Mouse (Mus musculus): Measurements from ENCODE around the gene Dgat2. TPM values are rescaled to one million over a fixed set of nuclear protein-coding genes. Genes with fewer than 3 reads are reported as not detected.
A peak's percentile ranks its signal among the peaks of the same experiment; 100 is the strongest.

The Dgat2 gene
- polyA plus RNA-seq, 1 experiment from 2014 or later, result 21.1 TPM

GRCm38 (mm10) chr7:99106714-99107270 lies 75.7 kb downstream of the Dgat2 start:
- WGBS, result 49% methylated on average over 4 of the region's 4 CpGs
- no peaks in the 10 kb centered on the region for H3K9me3 ChIP-seq (ENCODE audit: control insufficient read depth, low read length)
- no peak overlapping the region for H3K4me3 ChIP-seq (ENCODE audit: low read depth, low read length)
- no peaks in the 10 kb centered on the region for H3K36me3 ChIP-seq (ENCODE audit: control insufficient read depth, insufficient read depth, low read length)
- no peak overlapping the region for H3K9ac ChIP-seq (replicated peaks; ENCODE audit: low read depth, low read length)
- no peaks in the 10 kb centered on the region for H3K27me3 ChIP-seq (ENCODE audit: control insufficient read depth, insufficient read depth, low read length)
- no peak overlapping the region for H3K4me2 ChIP-seq (ENCODE audit: low read depth, low read length)
- H3K4me1 ChIP-seq (ENCODE audit: control insufficient read depth, insufficient read depth, low read length), result peaks cover 7% of the 10 kb centered on the region; the same call in 1 of the 2 replicates
- no peak overlapping the region for H3K27ac ChIP-seq (ENCODE audit: low read depth, low read length)
- ATAC-seq (ENCODE audit: low read depth), result peak; percentile 33; the same call in 1 of the 2 replicates

Other genes starting within 250 kb of the Dgat2 start
- gene Uvrag, start 41.6 kb downstream of the Dgat2 start, polyA plus RNA-seq (2014; fragmentation: Nextera tagmentation; extraction: Ambion mirVana), result 20.9 and 23.8 TPM in 2 replicates
- 0.92 and 2.2 TPM in 2 replicates for gene Mogat2, start 55.9 kb upstream of the Dgat2 start, polyA plus RNA-seq (2014; fragmentation: Nextera tagmentation; extraction: Ambion mirVana)
- gene Map6, start 84.7 kb upstream of the Dgat2 start, polyA plus RNA-seq (2014; fragmentation: Nextera tagmentation; extraction: Ambion mirVana), result 118 and 140 TPM in 2 replicates
- gene Serpinh1, start 170.5 kb upstream of the Dgat2 start, polyA plus RNA-seq (2014; fragmentation: Nextera tagmentation; extraction: Ambion mirVana), result 38.7 and 139 TPM in 2 replicates
- gene Gdpd5, start 198.7 kb upstream of the Dgat2 start, polyA plus RNA-seq (2014; fragmentation: Nextera tagmentation; extraction: Ambion mirVana), result 38.1 and 47.9 TPM in 2 replicates